Mouse (Mus musculus): Measurements from ENCODE around the gene Olfr685. TPM values are rescaled to one million over a fixed set of nuclear protein-coding genes. Genes with fewer than 3 reads are reported as not detected.

Gene Olfr685
- polyA plus RNA-seq, 1 experiment, result not detected

- TF ChIP-seq POLR2A (IDR thresholded peaks at IDR 0.05; ENCODE audit: control insufficient read depth, low read depth, low read length), result no peak
- no peak for TF ChIP-seq CTCF (IDR thresholded peaks at IDR 0.05; ENCODE audit: control insufficient read depth, insufficient read depth, insufficient replicate concordance, low read depth, low read length)
- Histone ChIP-seq H3K36me3 (ENCODE audit: control insufficient read depth, insufficient read depth, low read length) (no peaks in the 10 kb centered on the region), H3K4me1 (ENCODE audit: control insufficient read depth, insufficient read depth, low read length) (no peaks in the 10 kb centered on the region), H3K27me3 (ENCODE audit: control insufficient read depth, insufficient read depth, low read length) (no peaks in the 10 kb centered on the region), H3K27ac (ENCODE audit: control insufficient read depth, insufficient read depth, low read depth, low read length) (no peak overlapping the region), H3K4me3 (ENCODE audit: control insufficient read depth, low read depth, low read length) (no peak overlapping the region)
Measured at GRCm38 (mm10) chr7:105170773-105171172, 15.0 kb downstream of the Olfr685 start.

- Histone ChIP-seq H3K27me3 (ENCODE audit: control insufficient read depth, insufficient read depth, low read length) (no peaks in the 10 kb centered on the region), H3K27ac (ENCODE audit: control insufficient read depth, insufficient read depth, low read depth, low read length) (no peak within 1 kb of the TSS)
Measured at GRCm38 (mm10) chr7:105163553-105163952, 22.3 kb downstream of the Olfr685 start, which contains the start of gene Olfr684. TSS of gene Olfr684 (minus strand) at chr7:105163653.

GRCm38 (mm10) chr7:105146912-105147311 is 38.9 kb downstream of the Olfr685 start, which contains the start of gene Olfr683:
TSS of gene Olfr683 (minus strand) at chr7:105147012.
- no peak for TF ChIP-seq CTCF (IDR thresholded peaks at IDR 0.05; ENCODE audit: control insufficient read depth, insufficient read depth, insufficient replicate concordance, low read depth, low read length)
- no peak for TF ChIP-seq POLR2A (IDR thresholded peaks at IDR 0.05; ENCODE audit: control insufficient read depth, low read depth, low read length)
- Histone ChIP-seq H3K4me1 (ENCODE audit: control insufficient read depth, insufficient read depth, low read length) (no peaks in the 10 kb centered on the region), H3K27me3 (ENCODE audit: control insufficient read depth, insufficient read depth, low read length) (no peaks in the 10 kb centered on the region), H3K27ac (ENCODE audit: control insufficient read depth, insufficient read depth, low read depth, low read length) (no peak within 1 kb of the TSS), H3K4me3 (ENCODE audit: control insufficient read depth, low read depth, low read length) (no peak within 1 kb of the TSS), H3K36me3 (ENCODE audit: control insufficient read depth, insufficient read depth, low read length) (no peaks in the 10 kb centered on the region)

More at GRCm38 (mm10) chr7:105163553-105163952, 22.3 kb downstream of the Olfr685 start, which contains the start of gene Olfr684:
- no peak for TF ChIP-seq POLR2A (IDR thresholded peaks at IDR 0.05; ENCODE audit: control insufficient read depth, low read depth, low read length)
- TF ChIP-seq CTCF (IDR thresholded peaks at IDR 0.05; ENCODE audit: control insufficient read depth, insufficient read depth, insufficient replicate concordance, low read depth, low read length), result no peak
- Histone ChIP-seq H3K4me1 (ENCODE audit: control insufficient read depth, insufficient read depth, low read length) (no peaks in the 10 kb centered on the region), H3K4me3 (ENCODE audit: control insufficient read depth, low read depth, low read length) (no peak within 1 kb of the TSS), H3K36me3 (ENCODE audit: control insufficient read depth, insufficient read depth, low read length) (no peaks in the 10 kb centered on the region)

GRCm38 (mm10) chr7:105141275-105141674 is 44.5 kb downstream of the Olfr685 start:
- Histone ChIP-seq H3K4me3 (ENCODE audit: control insufficient read depth, low read depth, low read length) (no peak overlapping the region), H3K27ac (ENCODE audit: control insufficient read depth, insufficient read depth, low read depth, low read length) (no peak overlapping the region), H3K36me3 (ENCODE audit: control insufficient read depth, insufficient read depth, low read length) (no peaks in the 10 kb centered on the region), H3K27me3 (ENCODE audit: control insufficient read depth, insufficient read depth, low read length) (no peaks in the 10 kb centered on the region), H3K4me1 (ENCODE audit: control insufficient read depth, insufficient read depth, low read length) (no peaks in the 10 kb centered on the region)
- TF ChIP-seq CTCF (IDR thresholded peaks at IDR 0.05; ENCODE audit: control insufficient read depth, insufficient read depth, insufficient replicate concordance, low read depth, low read length) (no peak), POLR2A (IDR thresholded peaks at IDR 0.05; ENCODE audit: control insufficient read depth, low read depth, low read length) (no peak)

Other genes starting within 250 kb of the Olfr685 start
- gene Olfr670, start 223.4 kb downstream of the Olfr685 start, polyA plus RNA-seq (2012; rRNA removed), result not detected in 2 replicates
- not detected in 2 replicates for gene Olfr671, start 206.9 kb downstream of the Olfr685 start, polyA plus RNA-seq (2012; rRNA removed)
- gene Olfr672, start 184.0 kb downstream of the Olfr685 start, polyA plus RNA-seq (2012; rRNA removed), result not detected in 2 replicates
- not detected in 2 replicates for gene Olfr675, start 157.6 kb downstream of the Olfr685 start, polyA plus RNA-seq (2012; rRNA removed)
- gene Olfr676, start 153.3 kb downstream of the Olfr685 start, polyA plus RNA-seq (2012; rRNA removed), result not detected in 2 replicates
- not detected in 2 replicates for gene Olfr677, start 134.6 kb downstream of the Olfr685 start, polyA plus RNA-seq (2012; rRNA removed)
- gene Olfr678, start 121.5 kb downstream of the Olfr685 start, polyA plus RNA-seq (2012; rRNA removed), result not detected in 2 replicates
- gene Olfr679, start 104.8 kb downstream of the Olfr685 start, polyA plus RNA-seq (2012; rRNA removed), result not detected in 2 replicates
- gene Olfr680-ps1, start 93.2 kb downstream of the Olfr685 start, polyA plus RNA-seq (2012; rRNA removed), result not detected in 2 replicates
- gene Olfr681, start 69.2 kb downstream of the Olfr685 start, polyA plus RNA-seq (2012; rRNA removed), result not detected in 2 replicates
- gene Olfr683, start 39.0 kb downstream of the Olfr685 start, polyA plus RNA-seq (2012; rRNA removed), result not detected in 2 replicates
- gene Olfr684, start 22.4 kb downstream of the Olfr685 start, polyA plus RNA-seq (2012; rRNA removed), result not detected in 2 replicates
- gene Olfr686, start 21.5 kb upstream of the Olfr685 start, polyA plus RNA-seq (2012; rRNA removed), result not detected in 2 replicates
- not detected in 2 replicates for gene Olfr688, start 102.1 kb upstream of the Olfr685 start, polyA plus RNA-seq (2012; rRNA removed)
- not detected in 2 replicates for gene Olfr689, start 125.2 kb upstream of the Olfr685 start, polyA plus RNA-seq (2012; rRNA removed)
- 0.21 and 0.71 TPM in 2 replicates for gene Olfr690, start 148.1 kb upstream of the Olfr685 start, polyA plus RNA-seq (2012; rRNA removed)
- 0.82 and 0.93 TPM in 2 replicates for gene Olfr691, start 156.3 kb upstream of the Olfr685 start, polyA plus RNA-seq (2012; rRNA removed)
- not detected in 2 replicates for gene Olfr692, start 182.2 kb upstream of the Olfr685 start, polyA plus RNA-seq (2012; rRNA removed)
- gene Gm5901, start 189.0 kb upstream of the Olfr685 start, polyA plus RNA-seq (2012; rRNA removed), result 188 and 217 TPM in 2 replicates
- 73.7 and 76.9 TPM in 2 replicates for gene Fam160a2, start 214.0 kb upstream of the Olfr685 start, polyA plus RNA-seq (2012; rRNA removed)
- gene Cnga4, start 218.6 kb upstream of the Olfr685 start, polyA plus RNA-seq (2012; rRNA removed), result 7.9 and 8.3 TPM in 2 replicates
- 0.07 and 0.12 TPM in 2 replicates for gene Cckbr, start 239.7 kb upstream of the Olfr685 start, polyA plus RNA-seq (2012; rRNA removed)

All from testis, adult 2 months (tissue).